Mouse (Mus musculus): ENCODE results near the gene Olfr17. TPM values are rescaled to one million over a fixed set of nuclear protein-coding genes. Genes with fewer than 3 reads are reported as not detected.
"Not testable (repeated sequence)": the region's sequence is repeated elsewhere in the genome, so short reads cannot be mapped to it uniquely, and the experiment has no call there.

Olfr17 gene
- not detected for polyA plus RNA-seq (2021)

DNA sequence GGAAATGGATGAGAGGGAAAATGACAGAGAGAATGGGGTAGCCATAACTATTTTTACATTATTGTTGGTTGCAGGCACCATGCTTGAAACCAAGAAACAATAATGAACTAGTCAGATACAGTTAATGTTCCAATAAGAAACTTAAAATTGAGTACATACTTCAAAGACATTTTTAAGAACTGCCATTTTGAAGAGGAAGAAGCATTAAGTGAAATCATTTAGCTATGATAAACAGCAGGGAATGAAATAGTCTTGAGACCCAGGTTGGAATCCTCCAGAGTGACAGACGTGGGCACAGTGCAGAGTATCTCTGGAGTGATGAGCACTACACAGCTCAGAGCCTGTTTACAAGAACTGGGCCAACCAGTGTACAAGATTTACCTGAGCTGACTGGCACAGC is at the start of gene Olfr17:
Gene Olfr17 (plus strand): TSS at position 301 of the 400 bp plus-strand sequence.
- no peaks in the 10 kb centered on the region for H3K27me3 ChIP-seq
- ChIA-PET POLR2A (no interaction called here), CTCF (no interaction called here)
- ATAC-seq (no peak), DNase-seq (ENCODE audit: low read depth, low spot score) (no peak)
- TF ChIP-seq CTCF (IDR thresholded peaks at IDR 0.05) = no peak
- in situ Hi-C loops (cut with MboI; ENCODE audit: low pct_unique_long_range_greater_than_20kb) = no loop called here

DNA sequence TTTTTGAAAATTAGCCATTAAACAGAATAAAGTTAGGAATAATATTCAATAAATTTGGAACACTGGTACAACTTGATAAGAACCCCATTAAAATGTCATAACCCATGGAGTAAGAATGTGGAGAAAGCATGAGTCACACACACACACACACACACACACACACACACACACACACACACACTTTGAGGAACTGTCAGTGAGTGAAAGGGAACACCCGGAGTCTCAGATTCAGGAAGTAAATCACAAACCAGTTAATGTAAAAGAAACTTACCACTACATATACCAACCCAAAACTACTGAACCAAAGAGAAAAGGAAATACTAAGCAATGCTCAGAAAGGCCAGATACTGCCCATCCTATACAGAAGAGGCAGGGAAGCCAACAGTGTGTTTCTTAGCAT is 48.6 kb upstream of the Olfr17 start:
- DNase-seq (ENCODE audit: low read depth, low spot score) = no peak
- ATAC-seq = no peak
- peaks cover 7% of the 10 kb centered on the region for H3K27me3 ChIP-seq
- in situ Hi-C loops (cut with MboI; ENCODE audit: low pct_unique_long_range_greater_than_20kb) = loop anchor here (25.0 kb wide), 2 partner anchors 1232 to 1332 kb away; partner anchors contain the start of gene Mrpl17
- CTCF ChIA-PET = no interaction called here
- POLR2A ChIA-PET = no interaction called here
- no peak for TF ChIP-seq CTCF (IDR thresholded peaks at IDR 0.05)

DNA sequence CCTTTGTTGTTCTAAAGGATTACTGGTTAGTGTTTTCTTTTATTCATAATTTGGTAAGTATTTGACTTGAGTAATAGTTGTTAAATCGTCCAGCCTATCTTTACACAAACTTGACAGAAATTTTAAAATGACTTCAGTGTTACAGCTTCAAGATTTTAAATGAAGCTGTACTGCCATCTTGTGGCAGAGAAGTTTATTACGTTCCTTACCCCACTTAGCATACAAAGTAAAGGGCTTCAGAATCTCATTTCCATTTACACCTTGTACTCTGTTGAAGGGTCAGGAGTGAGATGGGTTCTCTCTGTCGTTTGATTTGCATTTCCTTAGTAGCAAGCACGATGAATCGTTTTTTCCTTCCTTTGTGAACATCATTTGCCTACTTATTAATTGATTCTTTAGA is 47.2 kb upstream of the Olfr17 start:
- POLR2A ChIA-PET = no interaction called here
- no peaks in the 10 kb centered on the region for H3K27me3 ChIP-seq
- CTCF ChIA-PET = no interaction called here
- ATAC-seq (no peak), DNase-seq (ENCODE audit: low read depth, low spot score) (peak; percentile 6)
- in situ Hi-C loops (cut with MboI; ENCODE audit: low pct_unique_long_range_greater_than_20kb) = loop anchor here (25.0 kb wide), 2 partner anchors 1234 to 1334 kb away; partner anchors contain the start of gene Mrpl17
- TF ChIP-seq CTCF (IDR thresholded peaks at IDR 0.05) = peak; percentile 42

DNA sequence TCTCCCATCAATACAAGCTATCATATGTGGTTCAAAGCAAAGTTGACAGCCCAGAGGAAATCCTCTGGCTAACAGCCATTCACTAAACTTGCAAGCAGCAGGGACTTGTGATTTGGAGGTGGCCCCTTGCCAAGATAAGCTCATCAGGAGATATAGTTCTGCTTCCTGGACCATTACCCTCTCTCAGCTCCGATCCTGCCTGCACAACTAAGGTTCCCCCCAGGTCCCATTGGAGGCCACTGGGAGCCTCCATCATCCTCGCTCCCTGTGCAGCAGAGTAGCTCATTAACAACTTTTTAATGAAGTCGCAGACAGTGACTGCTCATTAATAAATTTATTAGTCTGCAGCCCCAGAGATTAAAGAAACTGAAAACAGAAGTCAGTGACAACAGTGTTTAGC is 45.4 kb upstream of the Olfr17 start:
- TF ChIP-seq CTCF (IDR thresholded peaks at IDR 0.05) = no peak
- ChIA-PET CTCF (interaction anchor here (1.7 kb wide), 1 partner anchor 1231 kb away, joined by 5 read pairs; no protein-coding TSS in a partner anchor), POLR2A (interaction anchor here (1.2 kb wide), 1 partner anchor 1231 kb away, joined by 3 read pairs; no protein-coding TSS in a partner anchor)
- in situ Hi-C loops (cut with MboI; ENCODE audit: low pct_unique_long_range_greater_than_20kb) = loop anchor here (25.0 kb wide), 2 partner anchors 1235 to 1335 kb away; partner anchors contain the start of gene Mrpl17
- H3K27me3 ChIP-seq = no peaks in the 10 kb centered on the region
- ATAC-seq (no peak), DNase-seq (ENCODE audit: low read depth, low spot score) (no peak)

DNA sequence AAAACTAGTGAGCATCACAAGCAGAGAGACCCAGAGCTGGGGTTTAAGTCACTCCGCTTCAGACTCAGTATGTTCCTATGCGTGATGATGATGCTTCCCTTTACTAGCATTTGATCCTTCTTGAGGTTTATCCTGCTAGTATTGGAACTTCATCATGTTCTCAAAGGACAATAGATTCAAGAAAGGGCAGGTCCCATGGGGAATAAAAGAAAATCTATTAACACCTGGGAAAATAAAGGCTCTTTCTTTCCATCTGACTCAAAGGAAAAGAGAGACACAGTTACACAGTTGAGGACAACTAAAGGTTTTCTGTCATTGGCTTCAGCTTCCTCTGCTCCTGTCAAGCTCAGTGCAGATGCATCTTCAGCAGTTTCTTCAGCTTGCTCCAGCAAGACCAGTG is 22.3 kb upstream of the Olfr17 start, which contains the start of gene Olfr714:
Gene Olfr714 (plus strand): TSS at position 301 of the 400 bp plus-strand sequence.
- TF ChIP-seq CTCF (IDR thresholded peaks at IDR 0.05) = no peak
- in situ Hi-C loops (cut with MboI; ENCODE audit: low pct_unique_long_range_greater_than_20kb) = no loop called here
- no peak for ATAC-seq
- no peak for DNase-seq (ENCODE audit: low read depth, low spot score)
- H3K27me3 ChIP-seq = no peaks in the 10 kb centered on the region
- ChIA-PET CTCF (no interaction called here), POLR2A (no interaction called here)

DNA sequence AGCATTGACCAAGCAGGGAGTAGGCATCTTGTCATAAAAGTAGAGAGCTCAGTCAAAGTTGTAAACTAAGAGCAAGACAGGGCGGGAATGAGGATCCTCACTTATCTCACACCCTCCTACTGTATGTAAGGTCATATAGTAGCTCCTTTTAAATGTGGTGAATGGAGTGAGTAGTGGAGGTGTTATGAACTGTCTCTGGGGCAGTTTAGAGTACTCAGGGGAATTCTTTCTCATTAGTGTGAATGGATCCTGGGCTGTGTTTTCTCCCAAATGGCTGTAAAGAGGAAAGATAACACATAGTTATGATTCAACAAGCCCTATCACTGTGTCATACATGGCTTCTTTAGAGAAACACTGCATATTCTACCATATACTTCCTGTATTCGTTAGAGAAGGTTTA is 17.2 kb downstream of the Olfr17 start, which contains the start of gene Olfr715b:
Gene Olfr715b (minus strand): TSS at position 101 of the 400 bp plus-strand sequence.
- ATAC-seq; CTCF ChIA-PET; in situ Hi-C loops (cut with MboI; ENCODE audit: low pct_unique_long_range_greater_than_20kb); POLR2A ChIA-PET; DNase-seq (ENCODE audit: low read depth, low spot score); H3K27me3 ChIP-seq: not testable (repeated sequence)

DNA sequence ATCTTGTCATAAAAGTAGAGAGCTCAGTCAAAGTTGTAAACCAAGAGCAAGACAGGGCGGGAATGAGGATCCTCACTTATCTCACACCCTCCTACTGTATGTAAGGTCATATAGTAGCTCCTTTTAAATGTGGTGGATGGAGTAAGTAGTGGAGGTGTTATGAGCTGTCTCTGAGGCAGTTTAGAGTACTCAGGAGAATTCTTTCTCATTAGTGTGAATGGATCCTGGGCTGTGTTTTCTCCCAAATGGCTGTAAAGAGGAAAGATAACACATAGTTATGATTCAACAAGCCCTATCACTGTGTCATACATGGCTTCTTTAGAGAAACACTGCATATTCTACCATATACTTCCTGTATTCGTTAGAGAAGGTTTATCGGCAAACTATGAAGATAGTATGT is 38.0 kb downstream of the Olfr17 start, which contains the start of gene Olfr715:
Gene Olfr715 (minus strand): TSS at position 101 of the 400 bp plus-strand sequence.
- in situ Hi-C loops (cut with MboI; ENCODE audit: low pct_unique_long_range_greater_than_20kb); ATAC-seq; POLR2A ChIA-PET; H3K27me3 ChIP-seq; DNase-seq (ENCODE audit: low read depth, low spot score); CTCF ChIA-PET: not testable (repeated sequence)

DNA sequence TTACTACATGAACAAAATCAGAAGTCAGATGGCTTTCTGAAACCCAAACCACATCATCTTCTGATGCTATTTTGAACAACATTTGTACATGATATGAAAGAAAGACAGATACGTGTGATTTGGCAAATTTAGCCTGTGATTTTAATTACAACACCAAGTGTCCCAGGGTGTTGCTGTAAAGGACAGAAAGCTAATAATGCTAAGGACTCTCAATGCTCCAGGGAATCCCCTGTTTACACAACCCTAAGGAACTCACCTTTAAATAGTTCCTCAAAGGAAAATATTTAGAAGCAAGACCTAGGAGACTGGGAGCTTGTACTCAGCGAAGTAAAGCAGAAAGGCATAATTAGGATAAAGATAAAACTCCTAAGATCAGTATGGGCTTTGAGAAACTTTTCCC is 45.0 kb downstream of the Olfr17 start, which contains the start of gene Olfr716:
Gene Olfr716 (plus strand): TSS at position 301 of the 400 bp plus-strand sequence.
- POLR2A ChIA-PET; CTCF ChIA-PET; DNase-seq (ENCODE audit: low read depth, low spot score); ATAC-seq; in situ Hi-C loops (cut with MboI; ENCODE audit: low pct_unique_long_range_greater_than_20kb); H3K27me3 ChIP-seq: not testable (repeated sequence)

Other genes starting within 250 kb of the Olfr17 start
- not detected for gene Olfr703, start 249.9 kb upstream of the Olfr17 start, polyA plus RNA-seq (2021)
- gene Olfr704, start 230.0 kb upstream of the Olfr17 start, polyA plus RNA-seq (2021) = not detected
- not detected for gene Olfr705, start 216.3 kb upstream of the Olfr17 start, polyA plus RNA-seq (2021)
- not detected for gene Olfr706, start 205.1 kb upstream of the Olfr17 start, polyA plus RNA-seq (2021)
- not detected for gene Olfr707, start 192.0 kb upstream of the Olfr17 start, polyA plus RNA-seq (2021)
- gene Olfr1532-ps1, start 185.2 kb upstream of the Olfr17 start, polyA plus RNA-seq (2021) = not detected
- gene Olfr709-ps1, start 161.0 kb upstream of the Olfr17 start, polyA plus RNA-seq (2021) = not detected
- gene Olfr710, start 144.9 kb upstream of the Olfr17 start, polyA plus RNA-seq (2021) = not detected
- not detected for gene Olfr6, start 129.3 kb upstream of the Olfr17 start, polyA plus RNA-seq (2021)
- not detected for gene Olfr711, start 117.8 kb upstream of the Olfr17 start, polyA plus RNA-seq (2021)
- not detected for gene Olfr2, start 87.1 kb upstream of the Olfr17 start, polyA plus RNA-seq (2021)
- not detected for gene Olfr713, start 62.0 kb upstream of the Olfr17 start, polyA plus RNA-seq (2021)
- not detected for gene Olfr714, start 22.2 kb upstream of the Olfr17 start, polyA plus RNA-seq (2021)
- gene Olfr715b, start 17.1 kb downstream of the Olfr17 start, polyA plus RNA-seq (2021) = not detected
- not detected for gene Olfr715, start 37.9 kb downstream of the Olfr17 start, polyA plus RNA-seq (2021)
- not detected for gene Olfr716, start 45.1 kb downstream of the Olfr17 start, polyA plus RNA-seq (2021)
- gene Nlrp14, start 73.8 kb downstream of the Olfr17 start, polyA plus RNA-seq (2021) = not detected
- gene Rbmxl2, start 116.2 kb downstream of the Olfr17 start, polyA plus RNA-seq (2021) = not detected

All from Patski (cell line).